Mouse (Mus musculus): ENCODE results near the gene Herc3. TPM values are rescaled to one million over a fixed set of nuclear protein-coding genes. Genes with fewer than 3 reads are reported as not detected.
"Not testable (repeated sequence)": the region's sequence is repeated elsewhere in the genome, so short reads cannot be mapped to it uniquely, and the experiment has no call there.

Herc3 gene
- total RNA-seq, 2 experiments from 2014 or later = 86.1 to 87.8 TPM

DNA sequence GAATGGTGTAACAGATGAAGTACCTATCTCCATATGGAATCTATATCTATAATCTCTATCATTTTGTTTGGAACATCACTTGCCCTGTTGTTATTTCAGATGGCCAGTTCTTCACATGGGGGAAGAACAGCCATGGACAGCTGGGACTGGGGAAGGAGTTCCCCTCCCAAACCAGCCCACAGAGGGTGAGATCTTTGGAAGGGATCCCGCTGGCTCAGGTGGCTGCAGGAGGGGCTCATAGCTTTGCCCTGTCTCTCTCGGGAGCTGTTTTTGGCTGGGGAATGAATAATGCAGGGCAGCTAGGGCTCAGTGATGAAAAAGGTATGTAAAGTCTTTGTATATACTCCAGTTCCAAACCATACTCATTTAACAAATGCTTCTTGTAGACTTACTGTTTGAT is 25.2 kb downstream of the Herc3 start:
- DNase-seq (ENCODE audit: low spot score in 2 of 2) = no peak

DNA sequence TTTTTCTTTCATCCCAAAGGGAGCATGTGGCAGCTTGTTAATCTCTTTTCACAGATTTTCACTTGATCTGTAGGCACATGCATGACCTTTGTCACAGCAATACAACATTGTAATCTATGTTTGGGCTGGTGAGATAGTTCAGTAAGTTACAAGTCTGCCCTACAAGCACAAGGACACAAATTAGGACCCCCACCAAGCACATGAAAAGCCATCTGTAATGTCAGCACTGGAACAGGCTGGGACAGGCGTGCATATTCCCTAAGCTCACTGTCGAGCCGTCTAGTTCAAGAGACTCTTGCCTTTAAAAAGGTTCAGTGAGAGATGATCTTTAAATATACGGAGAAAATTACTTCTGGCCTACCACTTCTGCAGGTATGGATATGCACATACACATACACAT is 28.3 kb downstream of the Herc3 start:
- no peak for DNase-seq (ENCODE audit: low spot score in 2 of 2)

DNA sequence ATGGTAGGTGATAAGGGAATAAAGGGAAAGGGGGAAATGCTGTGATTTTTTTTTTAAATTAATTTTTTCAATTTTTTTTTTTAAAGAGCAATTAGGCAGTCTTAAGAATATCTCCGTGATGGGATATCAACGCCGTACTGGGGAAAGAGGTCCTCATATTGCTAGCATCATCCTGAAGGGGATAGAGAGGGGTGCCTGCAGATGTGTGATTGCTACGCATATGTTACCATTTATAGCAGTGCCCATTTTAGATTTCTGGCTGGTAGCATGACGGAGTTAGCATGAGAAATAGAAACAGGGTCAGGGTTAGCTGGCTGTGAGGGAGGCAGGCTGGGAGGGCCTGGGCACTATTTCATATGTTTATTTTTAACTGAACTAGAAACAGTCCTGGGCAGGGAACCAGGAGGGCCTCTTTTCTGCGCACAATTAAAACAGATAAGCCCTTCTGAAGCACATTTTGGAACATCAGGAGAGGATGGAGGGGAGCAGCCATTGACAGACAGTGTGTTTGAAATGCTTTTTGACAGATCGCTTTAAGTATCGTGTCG is 31.3 kb downstream of the Herc3 start:
- DNase-seq (ENCODE audit: low spot score in 2 of 2) = no peak

DNA sequence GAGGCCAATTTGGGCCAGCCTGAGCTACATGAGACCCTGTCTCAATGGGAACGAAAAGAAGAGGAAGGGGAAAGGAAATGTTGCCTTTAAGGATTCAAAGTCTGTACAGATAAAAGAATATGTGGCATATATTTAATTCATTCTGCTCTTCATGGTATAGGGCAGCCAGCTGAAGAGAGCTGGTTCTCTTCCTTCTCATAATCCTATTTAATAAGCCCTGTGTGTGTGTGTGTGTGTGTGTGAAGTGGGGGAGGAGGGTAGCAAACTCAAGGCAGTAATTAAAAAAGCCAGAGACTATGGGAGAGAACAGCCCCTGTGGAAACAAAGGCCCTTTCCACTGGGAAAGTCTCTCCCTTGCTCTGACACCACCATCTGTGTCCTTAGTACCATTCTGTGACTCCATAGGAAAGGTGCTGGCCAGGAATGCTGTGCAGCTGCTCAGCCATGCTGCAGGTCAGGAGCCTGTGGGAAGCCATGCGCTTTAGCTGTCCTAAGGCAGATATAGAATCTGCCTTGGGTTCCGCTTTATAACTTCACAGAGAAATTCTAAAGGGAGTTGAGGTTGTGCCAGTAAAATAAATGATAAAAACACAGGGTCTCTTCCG is 32.5 kb downstream of the Herc3 start:
- no peak for DNase-seq (ENCODE audit: low spot score in 2 of 2)

DNA sequence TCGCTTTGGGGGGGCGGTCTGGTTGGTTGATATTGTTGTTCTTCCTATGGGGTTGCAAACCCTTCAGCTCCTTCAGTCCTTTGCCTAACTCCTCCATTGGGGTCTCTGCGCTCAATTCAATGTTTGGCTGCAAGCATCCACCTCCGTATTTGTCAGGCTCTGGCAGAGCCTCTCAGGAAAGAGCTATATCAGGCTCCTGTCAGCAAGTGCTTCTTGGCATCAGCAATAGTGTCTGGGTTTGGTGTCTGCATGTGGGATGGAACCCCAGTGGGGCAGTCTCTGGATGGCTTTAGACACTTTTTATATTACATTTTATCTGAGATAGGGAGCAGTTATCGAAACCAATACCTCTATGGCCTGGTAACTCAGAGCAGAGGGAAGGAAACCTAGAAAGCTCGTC is 36.6 kb downstream of the Herc3 start:
- DNase-seq (ENCODE audit: low spot score in 2 of 2) = not testable (repeated sequence)

DNA sequence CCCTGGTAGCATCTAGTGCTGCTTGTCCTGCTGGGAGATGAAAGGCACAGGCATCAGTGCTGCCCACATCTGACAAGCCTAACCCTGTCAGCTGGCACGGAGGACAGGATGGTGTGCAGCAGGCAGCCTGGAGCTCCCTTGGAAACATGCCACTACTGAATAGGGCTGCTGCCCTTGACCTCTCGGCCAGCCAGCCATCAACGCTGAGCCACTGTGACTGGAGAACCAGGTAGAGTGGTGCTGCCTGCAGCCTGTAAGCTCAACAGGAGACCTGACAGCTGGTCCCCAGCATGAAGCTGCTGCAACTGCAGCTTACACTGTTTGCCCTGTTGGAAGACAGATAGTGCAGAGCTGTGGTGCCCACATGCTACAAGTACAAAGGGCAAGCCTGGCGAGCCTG is 48.3 kb downstream of the Herc3 start:
- no peak for DNase-seq (ENCODE audit: low spot score in 2 of 2)

DNA sequence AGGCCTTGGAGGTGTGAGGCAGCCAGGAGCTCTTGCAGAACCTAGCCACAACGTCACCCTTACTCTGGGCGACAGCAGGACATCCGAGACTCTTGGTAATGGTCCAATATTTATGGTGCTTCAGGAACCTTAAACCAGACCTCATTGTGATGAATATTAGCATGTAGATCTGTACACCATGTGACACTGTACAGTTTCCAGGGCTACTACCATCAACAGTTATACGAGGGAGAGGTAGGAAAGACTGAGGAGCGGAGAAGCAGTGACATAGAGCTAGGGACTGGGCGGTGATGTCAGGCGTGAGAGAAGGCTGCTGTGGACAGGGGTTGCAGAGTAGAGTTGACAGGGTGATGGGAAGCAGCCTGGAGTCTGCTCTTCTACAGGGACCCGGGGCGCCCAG is 48.7 kb downstream of the Herc3 start:
- DNase-seq (ENCODE audit: low spot score in 2 of 2) = no peak

DNA sequence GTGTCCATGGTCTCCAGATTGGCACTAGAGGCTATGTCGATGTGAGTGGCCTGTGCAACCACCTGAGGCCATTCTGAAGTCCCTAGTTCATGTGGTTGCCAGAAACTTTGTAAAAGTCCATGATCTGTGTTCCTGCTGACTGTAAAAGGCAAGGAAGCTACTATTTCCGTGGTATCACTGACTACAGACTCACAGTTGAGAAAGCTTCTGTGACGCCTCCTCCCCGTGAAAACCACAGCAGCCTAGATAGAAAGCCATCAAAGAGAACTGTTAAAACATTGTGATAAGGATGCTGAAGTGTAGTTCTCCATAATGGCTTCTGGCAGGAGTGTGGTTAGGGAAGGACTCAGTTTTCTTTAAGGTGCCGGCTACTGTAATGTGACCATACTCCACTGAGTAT is 49.6 kb downstream of the Herc3 start:
- DNase-seq (ENCODE audit: low spot score in 2 of 2) = no peak

DNA sequence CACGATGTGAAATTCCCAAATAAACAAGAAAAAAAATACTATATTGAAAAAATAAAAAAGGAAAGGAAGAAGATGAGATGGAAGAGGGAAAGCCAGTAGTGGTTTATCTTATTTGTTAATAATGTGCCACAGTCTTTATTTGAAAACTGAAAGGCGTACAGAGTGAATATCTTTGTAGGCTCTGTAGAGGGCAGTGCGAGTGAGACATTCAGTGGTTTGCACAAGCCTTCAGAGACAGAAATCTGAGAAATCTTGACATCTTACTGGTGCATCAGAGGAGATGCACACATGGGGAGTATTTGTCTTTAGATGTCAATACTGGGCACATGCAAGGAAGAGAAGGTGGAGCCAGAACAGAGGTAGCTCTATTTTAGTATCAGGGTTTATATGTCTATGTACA is 50.1 kb downstream of the Herc3 start:
- DNase-seq (ENCODE audit: low spot score in 2 of 2) = no peak

DNA sequence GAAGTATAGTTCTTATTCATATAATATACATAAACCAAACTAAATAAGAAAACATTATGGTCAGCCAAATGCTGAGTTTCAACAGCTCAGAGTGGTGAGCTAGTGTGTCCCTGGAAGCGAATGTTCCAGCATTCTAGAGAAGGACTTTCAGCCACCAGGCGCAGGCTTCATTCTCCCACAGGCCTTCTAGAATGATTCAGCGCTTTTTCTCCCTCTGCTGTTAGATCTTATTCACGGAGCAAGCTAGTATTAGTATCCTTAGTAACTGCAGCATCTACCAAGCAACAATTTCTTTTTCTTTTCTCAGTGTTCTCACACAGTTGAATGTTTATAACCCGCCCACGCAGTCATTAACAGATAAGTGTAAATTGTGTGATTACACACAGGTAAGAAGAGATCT is 51.0 kb downstream of the Herc3 start:
- no peak for DNase-seq (ENCODE audit: low spot score in 2 of 2)

DNA sequence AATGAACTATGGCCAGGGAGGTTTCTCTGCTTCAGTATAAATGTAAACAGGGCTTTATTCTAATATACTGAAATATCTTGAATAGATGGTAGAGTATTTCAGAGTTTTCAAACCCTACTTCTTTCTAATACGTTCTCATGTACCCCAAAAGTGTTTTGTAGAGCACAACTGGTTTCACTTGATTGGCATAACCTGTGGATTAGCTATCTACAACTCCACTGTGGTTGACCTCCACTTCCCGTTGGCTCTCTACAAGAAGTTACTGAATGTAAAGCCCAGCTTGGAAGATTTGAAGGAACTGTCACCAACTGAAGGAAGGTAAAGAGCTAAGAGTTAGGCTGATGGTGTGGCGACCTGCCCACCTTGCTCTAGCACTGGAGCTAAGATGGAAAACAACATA is 58.7 kb downstream of the Herc3 start:
- DNase-seq (ENCODE audit: low spot score in 2 of 2) = no peak

DNA sequence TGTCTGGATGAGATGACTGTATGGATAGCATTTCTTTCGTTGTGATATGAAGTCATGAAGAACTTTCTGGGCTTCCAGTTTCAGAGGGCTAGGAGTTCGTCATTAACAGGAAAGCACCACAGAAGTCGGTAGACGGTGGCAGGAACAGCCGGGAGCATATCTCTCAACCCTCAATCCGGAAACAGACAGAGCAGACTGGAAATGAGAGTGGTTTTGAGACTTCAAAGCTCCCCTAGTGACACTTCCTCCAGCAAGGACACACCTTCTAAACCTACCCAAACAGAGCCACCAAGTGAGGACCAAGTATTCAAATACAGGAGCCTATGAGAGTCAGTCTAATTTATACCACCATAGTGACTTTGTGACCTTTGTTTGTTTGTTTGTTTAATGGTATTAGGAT is 62.0 kb downstream of the Herc3 start:
- no peak for DNase-seq (ENCODE audit: low spot score in 2 of 2)

DNA sequence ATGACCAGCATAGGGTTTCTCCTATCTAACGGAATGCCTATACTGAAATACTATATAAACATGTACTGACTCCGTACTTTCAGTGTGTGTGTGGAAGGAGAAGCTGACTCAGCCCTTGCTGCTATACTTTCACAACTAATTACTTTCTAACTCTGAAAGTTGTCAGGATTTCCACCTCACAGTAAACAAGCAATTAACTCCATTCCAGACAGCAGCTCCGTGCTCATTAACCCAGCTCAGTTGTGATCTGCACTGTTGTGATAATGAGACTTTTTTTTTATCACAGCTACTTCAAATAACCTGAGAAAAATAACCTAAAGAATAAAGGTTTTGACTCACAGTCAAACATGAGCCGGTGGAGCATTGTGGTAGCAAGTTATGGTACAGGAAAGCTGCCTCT is 63.7 kb downstream of the Herc3 start:
- no peak for DNase-seq (ENCODE audit: low spot score in 2 of 2)

DNA sequence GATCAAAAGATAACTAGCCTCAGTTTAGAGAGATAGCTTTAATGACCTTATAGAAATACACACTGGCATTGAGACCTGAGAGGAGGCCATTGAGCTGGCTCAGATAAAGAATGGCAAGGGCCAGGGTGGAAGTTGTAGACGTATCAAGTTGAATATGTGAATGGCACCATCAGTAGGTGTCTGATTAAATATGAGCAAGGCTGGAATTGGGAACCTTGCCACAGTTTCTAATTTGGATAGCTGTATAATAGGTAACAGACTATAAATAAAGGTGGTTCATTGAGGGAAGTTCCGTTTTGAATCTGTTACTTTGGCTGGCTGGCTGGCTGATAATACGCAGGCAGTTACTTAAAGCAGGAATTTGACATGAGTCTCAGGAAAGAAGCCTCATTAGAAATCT is 65.4 kb downstream of the Herc3 start:
- DNase-seq (ENCODE audit: low spot score in 2 of 2) = no peak

DNA sequence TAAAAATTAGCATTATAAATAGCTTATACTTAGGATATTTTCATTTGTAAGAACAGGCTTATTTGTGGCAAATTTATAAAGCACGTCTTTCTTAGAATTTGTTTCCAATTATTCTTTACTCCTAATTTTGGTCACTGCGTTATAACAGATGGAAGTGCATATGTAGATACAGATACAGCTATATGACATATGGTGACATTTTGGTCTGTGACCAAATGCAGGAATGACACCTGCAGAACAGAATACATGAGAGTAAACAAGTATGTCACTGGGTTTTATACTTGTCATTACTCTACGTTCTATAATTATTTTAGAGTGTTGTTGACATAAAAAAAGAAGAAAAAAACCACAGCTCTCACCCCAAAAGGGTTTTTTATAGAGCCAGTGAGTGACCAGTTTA is 67.8 kb downstream of the Herc3 start:
- no peak for DNase-seq (ENCODE audit: low spot score in 2 of 2)

DNA sequence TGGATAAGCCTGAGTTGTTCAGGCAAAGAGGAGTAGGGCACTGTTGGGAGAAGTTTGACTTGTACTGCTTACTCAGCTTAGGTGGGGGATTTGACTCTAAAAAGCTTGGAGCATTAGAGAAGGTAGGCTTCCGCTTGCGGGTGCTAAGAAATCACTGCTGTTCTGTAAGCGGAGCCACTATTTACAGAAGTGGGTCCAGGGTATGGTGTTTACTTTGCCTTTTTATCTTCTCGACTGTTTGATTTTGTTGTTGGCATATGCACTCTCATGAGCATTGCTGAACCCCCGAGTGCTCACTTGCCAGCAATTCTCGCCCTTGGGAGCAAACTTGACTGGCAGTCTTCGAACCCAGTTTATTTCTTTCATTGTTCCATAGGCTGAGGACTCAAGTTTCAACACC is 69.3 kb downstream of the Herc3 start:
- DNase-seq (ENCODE audit: low spot score in 2 of 2) = no peak

DNA sequence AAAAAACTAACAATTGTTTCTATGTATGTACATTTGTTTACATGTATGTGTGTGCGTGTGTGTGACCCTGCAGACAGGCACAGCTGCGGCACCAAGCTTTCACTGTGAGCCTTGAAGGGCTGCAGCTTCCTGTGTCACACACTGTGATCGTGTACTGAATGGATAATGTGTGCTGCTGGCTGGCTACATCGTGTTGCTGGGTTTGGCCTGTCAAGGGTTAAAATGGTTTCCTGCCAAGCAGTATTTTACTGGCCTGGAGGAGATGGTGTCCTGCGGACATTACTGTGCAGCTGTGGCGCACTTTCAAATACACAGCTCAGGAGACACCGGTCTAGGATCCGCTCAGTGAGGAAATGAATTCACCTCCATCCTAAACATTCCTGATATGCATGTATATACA is 71.9 kb downstream of the Herc3 start:
- no peak for DNase-seq (ENCODE audit: low spot score in 2 of 2)

DNA sequence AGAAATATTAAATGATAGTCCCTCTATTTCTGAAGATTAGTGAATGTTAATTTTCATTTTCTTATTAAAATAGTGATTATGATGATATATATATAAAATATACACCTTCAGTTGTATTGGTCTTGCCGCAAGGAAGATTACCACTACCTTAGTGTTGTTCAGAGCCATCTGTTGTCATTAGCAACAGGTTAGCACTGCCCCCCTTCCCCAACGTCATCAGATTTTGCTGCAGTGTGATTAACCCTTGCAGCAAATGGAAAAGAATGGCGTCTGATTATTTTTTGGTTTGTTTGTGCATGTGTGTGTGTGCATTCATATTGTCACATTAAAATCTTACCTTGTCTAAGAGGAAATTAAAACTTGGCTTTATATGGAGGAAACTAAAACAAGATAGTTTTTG is 73.3 kb downstream of the Herc3 start:
- no peak for DNase-seq (ENCODE audit: low spot score in 2 of 2)

DNA sequence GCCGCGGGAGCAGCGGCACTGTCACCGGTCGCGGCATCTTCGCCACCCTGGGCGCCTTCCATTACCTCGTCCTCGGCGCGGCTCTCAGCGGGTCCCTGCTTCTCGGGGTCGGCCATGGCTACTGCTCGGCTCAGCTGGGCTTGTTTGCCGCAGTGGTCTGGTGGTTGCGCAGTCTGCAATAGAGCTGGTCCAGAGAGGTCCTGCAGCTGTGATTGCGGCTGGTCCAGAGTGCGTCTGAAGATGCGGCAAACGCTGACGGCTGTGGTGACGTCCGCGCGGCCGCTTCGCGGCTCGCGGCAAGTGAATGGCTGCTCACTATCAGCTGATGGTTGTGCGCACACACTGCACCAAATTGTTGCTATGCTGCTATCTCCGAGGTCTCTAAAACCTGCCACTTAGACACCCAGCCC is 75.6 kb downstream of the Herc3 start, which contains the start of gene Nap1l5:
Gene Nap1l5 (minus strand): TSS at position 225 of the 410 bp plus-strand sequence.
- peak in 1 of 2 experiments; percentile 10 for DNase-seq (ENCODE audit: low spot score in 2 of 2)

DNA sequence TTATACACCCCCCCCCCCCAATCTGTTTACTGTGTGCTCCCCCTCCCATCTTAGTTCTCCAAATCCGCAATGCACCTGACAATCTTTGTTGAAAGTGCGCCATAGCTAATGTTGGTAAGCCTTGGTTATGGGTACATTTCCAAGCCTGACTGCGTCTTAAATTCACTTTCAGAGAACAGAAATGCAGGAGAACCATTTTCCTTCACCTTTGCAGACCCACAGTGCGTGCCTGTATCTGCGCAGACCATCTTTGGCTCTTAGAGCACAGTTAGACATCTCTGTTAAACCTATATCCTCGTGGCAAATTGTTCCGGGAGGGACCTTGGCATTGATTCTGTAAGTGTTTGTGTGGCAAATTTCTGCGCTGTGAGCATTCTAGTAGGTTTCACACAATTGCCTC is 76.1 kb downstream of the Herc3 start:
- no peak for DNase-seq (ENCODE audit: low spot score in 2 of 2)

DNA sequence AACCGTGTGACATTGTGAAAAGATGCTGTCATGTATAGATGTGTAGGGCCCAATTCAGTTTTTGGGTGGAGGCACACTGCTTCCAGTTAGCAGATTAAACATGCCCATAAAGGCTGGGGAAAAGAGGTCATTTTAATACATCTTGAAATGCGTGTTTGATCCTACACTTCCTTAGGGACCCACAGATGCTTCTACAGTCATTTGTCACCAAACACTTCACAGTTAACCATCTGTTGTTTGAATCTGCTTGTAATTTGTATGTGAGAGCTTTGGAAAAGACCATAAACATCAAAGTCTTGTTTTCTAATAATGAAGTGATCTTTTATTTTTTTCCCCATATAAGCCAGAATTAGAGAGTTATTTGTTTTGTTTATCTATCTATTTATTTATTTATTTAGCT is 76.5 kb downstream of the Herc3 start:
- no peak for DNase-seq (ENCODE audit: low spot score in 2 of 2)

DNA sequence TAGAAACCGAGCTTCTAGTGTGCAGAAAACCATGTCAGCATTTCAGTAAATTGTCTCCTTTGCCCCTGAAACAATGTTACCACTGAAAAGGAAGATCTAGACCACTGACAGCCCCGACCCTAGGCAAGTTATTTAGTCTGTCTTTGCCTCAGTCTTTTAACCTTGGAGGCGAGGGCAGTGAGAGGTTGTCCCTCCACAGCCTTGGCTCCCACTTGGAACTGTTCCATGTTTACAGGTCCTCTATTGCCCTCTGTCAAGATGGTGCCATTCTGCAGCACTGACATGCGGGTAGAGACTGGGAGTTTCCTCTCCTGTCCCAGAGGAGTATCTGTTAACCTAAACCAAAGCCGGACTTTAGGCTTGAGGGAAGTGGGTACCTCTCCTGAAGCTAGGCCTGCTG is 81.6 kb downstream of the Herc3 start:
- no peak for DNase-seq (ENCODE audit: low spot score in 2 of 2)

DNA sequence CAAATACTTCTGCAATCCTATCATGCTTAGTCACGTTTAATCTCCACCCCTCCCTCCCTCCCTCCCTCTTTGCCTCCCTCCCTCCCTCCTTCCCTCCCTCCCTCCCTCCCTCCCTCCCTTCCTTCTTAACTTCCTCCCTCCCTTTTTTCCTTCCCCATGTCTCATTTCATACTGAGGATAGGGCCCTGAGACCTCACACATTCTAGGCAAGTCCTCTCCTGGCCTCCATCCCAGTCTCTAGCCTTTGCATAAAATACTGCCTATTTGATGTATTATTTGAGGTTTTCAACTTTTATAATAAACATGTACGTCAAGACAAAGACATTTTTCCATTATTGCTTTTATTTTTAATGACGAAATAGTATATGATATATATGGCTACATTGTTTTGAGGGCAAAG is 82.3 kb downstream of the Herc3 start:
- DNase-seq (ENCODE audit: low spot score in 2 of 2) = no peak

DNA sequence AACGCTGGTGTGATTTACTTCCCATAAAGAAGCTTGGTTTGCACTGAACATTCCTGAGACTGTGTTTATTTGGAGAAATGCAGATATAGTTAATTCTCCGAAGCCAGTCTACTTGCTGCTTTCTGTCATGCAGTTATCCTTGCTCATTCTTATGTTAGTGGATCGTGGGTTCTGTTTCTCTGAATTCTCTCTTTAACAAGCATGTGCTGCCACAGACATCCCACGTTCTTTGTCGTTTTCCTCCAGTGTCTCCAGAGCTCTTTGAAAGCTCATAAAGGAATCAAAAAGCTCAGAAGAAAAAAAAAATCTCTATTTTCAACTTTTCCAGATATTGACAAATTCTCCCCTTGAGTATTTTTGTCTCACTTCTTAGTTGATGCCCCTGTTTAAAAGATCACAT is 82.7 kb downstream of the Herc3 start:
- no peak for DNase-seq (ENCODE audit: low spot score in 2 of 2)

Data from gastrocnemius, postnatal 4 days (tissue).